Mouse (Mus musculus): Measurements from ENCODE around the gene Tatdn3. TPM values are rescaled to one million over a fixed set of nuclear protein-coding genes. Genes with fewer than 3 reads are reported as not detected.

Tatdn3 gene
- total RNA-seq, 1 experiment from 2014 or later: 28.4 TPM

- DNase-seq: peak; percentile 57
Measured at GRCm38 (mm10) chr1:191075199-191075883, 12.6 kb upstream of the Tatdn3 start.

- DNase-seq: no peak
Measured at GRCm38 (mm10) chr1:191073486-191073885, 10.8 kb upstream of the Tatdn3 start.

- DNase-seq: peak; percentile 42
Measured at GRCm38 (mm10) chr1:191073001-191073400, 10.3 kb upstream of the Tatdn3 start.

GRCm38 (mm10) chr1:191072329-191072913, 9.7 kb upstream of the Tatdn3 start:
- peak; percentile 31 for DNase-seq

GRCm38 (mm10) chr1:191071613-191072012, 8.9 kb upstream of the Tatdn3 start:
- DNase-seq: no peak

DNA sequence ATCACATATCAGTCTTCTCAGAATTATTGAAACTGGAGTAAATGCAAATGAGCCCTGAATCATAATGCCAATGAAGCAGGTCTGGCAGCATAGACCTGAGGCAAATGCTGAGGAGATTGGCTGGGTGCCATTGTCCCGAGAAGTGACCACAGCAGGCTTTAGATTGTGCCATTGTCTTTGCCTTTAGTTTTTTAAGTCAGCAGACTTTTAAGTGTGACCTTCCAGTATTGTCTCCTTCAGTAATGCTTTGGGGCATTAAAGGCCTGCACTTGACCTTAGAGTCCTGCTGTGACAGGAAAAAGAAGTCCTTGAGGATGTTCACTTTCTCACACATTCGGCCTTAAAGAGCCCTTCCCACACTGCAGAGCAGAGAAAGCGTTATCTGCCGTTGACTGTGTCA, 7.5 kb upstream of the Tatdn3 start:
- DNase-seq: no peak

GRCm38 (mm10) chr1:191068377-191068776, 5.6 kb upstream of the Tatdn3 start:
- peak; percentile 32 for DNase-seq

DNA sequence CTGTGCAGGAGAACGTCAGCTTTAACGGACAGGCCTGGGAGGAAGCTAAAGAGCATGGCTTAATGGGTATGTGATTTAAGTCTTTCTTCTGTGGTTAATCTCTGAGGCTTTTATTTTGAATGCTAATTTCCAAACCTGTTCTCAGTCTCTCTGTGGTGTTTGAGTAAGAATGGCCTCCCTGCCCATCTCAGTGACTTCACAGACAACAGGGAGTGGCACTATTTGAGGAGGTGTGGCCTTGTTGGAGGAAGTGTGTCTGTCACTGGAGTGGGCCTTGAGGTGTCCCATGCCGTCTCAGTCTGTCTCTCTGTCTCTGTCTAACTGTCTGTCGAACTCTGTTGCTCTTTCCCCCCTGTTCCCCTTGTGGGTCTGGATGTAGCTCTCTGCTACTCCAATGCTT, 2.5 kb upstream of the Tatdn3 start:
- DNase-seq: no peak

DNA sequence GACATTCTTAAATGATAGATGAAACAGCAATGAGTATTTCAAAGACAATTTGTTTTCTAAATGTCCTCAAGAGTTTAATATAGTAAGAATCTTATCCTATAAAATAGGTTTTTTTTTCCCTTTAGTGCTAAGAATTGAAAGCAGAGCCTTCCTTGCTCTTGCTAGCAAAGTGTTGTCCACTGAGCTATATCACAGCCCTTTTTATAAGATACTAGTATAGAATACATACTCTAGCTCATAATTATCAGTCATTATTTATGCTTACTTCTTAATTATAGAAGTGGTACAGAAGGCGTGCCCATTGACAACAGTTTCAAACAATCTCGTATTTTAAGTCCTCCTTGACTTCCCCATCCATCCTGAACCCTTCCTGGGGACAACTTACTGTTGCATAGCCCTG, 1.8 kb upstream of the Tatdn3 start:
- no peak for DNase-seq

DNA sequence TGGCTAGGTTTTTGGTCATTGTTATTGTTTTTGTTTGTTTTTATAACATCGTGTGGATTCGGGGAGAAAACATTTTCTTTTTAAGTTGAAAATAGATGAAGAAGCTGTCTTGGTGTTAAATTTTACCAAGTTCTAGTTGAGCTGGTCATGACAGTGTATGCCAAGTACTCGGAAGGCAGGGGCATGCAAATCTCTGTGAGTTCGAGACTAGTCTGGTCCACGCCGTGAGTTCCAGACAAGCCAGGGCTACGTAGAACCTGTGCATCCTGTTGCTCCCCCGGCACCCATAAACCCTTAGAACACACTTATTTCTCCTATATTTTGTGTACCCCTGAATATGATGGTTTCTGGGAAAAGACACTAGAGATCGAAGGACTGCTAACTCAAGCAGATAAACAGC, 968 bp upstream of the Tatdn3 start:
- DNase-seq: no peak

DNA sequence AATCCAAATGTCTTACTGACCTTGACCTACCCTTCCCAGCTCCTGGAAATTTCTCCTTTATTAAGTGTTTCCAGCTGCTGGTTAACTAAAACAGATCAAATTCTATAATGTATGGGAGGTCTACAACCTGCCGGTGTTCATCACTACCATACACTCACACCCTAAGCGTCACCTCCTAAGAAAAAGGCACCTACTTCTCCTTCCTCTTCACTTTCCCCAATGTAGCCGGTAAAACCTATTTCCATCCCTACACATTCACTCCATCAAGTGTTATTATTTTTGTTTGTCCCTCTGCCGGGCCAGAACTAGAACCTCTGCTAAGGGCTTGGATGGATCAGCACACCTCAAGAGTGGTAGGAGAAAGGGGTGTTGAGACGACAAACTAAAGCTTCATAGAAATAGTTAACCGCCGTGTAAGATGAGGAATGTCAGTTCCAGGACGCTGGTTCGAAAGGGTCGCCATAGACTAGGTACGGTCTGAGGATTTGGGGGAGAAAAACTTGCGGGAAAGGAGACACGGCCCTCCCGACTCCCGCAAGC, 421 bp downstream of the Tatdn3 start:
- no peak for DNase-seq

- no peak for DNase-seq
Measured at GRCm38 (mm10) chr1:191057461-191057860, 5.3 kb downstream of the Tatdn3 start.

- DNase-seq: no peak
Measured at GRCm38 (mm10) chr1:191055533-191055873, 7.2 kb downstream of the Tatdn3 start.

GRCm38 (mm10) chr1:191054870-191055532, 7.7 kb downstream of the Tatdn3 start:
- DNase-seq: peak; percentile 37

- no peak for DNase-seq
Measured at GRCm38 (mm10) chr1:191053555-191053954, 9.2 kb downstream of the Tatdn3 start.

DNA sequence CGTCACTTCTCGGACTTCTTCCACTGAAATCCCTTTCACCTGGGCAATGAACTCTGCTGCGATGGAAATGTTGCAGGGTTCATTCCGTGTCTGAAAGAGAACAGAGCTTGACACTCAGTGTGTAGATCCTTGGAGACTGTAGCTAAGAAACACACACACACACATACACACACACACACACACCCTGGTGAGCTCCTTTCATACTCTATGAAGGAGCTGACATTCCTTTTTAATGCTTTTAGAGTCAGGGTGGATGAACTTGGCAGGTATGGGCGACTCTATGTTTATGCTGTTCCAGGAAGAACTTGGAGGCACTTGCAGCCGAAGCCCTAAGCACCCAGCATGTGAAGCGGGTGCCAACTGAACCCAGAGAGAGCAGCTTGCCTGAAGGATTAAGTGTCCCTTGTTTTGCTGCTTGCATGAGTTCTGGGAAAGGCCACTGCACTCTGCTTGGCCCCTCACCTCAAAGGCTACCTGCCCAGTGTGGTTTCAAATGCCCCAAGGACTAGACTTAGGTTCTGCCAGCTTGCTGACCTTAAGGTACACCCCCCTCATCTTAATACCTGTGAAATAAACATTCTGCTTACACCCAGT, 16.4 kb downstream of the Tatdn3 start:
- no peak for DNase-seq

DNA sequence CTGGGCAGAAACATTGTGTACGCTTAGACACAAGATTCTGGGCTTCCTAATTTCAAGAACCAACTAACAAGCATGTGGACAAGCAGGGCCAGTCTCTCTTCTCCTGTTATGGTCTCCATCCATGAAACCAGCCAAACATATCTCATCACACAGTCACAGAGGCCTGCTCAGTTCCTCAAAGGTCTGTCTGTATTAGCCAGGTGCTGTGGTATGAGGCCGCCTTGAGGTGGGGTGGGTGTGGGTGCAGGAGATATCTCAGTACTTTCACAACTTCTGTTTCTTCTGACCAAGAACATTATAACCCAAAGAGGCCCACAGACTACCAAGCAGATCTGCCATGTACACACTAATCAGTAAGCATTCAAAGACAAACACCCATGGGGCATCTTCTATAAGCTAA, 17.5 kb downstream of the Tatdn3 start:
- no peak for DNase-seq

- DNase-seq: no peak
Measured at GRCm38 (mm10) chr1:191042688-191043087, 20.0 kb downstream of the Tatdn3 start.

DNA sequence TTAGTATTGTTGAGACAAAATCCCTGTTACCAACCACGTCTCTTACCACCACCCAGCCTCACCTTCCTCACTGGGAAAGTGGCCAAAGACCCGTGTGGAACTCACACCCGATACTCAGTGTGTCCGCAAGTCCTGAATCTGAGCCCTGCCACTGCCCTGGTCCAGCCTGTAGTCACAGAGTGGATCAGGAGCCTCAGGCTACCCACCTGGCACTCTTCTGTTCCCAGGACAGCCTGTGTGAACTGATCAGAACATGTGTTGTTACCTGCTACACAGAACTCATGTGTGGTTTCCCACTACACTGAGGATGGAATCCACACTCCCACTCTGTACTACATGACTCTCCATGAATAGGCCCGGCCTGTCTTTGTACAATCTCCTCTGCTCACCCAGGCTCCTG, 20.6 kb downstream of the Tatdn3 start:
- no peak for DNase-seq

GRCm38 (mm10) chr1:191041352-191041751, 21.4 kb downstream of the Tatdn3 start:
- no peak for DNase-seq

- no peak for DNase-seq
Measured at GRCm38 (mm10) chr1:191037999-191038398, 24.7 kb downstream of the Tatdn3 start.

DNA sequence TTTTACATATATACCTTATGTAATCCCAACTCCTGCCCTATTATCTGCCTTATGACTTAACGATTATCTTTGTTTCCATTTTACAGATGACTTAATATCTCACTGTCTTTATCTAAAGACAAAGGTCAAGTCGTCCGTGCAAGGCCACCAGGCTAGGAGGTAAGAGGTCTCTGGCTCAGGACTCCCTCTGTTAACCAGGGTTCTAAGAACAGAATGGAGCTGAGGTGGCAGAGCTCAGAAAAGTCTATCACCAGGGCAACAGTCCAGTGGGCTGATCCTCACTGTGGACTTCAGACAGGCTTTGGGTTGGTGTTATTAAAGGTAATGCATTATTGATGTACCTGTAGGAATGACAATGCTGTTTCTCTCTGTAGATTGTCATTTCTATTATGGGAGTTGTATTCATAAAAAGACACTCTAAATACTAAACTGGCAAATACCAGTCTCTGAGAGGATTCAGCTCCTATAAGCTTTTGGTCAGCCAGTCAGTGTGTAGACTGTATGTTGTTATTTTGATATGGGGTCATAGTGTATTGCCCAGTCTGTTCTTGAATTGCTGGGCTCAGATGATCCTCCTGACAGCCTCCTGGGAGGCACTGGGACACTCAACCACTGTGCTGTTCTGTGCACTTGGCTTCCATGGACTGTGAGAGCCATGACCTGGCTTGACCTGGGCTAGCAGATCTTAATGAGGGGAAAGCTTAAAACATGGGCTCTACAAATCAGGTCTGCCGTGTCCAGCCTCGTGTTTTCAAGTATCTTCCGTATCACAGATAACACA, 26.0 kb downstream of the Tatdn3 start, which contains the start of gene Spata45:
Spata45 (plus strand) TSS at position 86 of the 781 bp plus-strand sequence.
- no peak for DNase-seq

Data from adrenal gland, postnatal 25 days (tissue).